Mouse (Mus musculus) adrenal gland, postnatal 25 days (tissue): ENCODE measurements around the gene Dnhd1. TPM values are rescaled to one million over a fixed set of nuclear protein-coding genes. Genes with fewer than 3 reads are reported as not detected.

Experiments
- total RNA-seq: library from RNA; stranded (reverse); gene quantifications from 2 replicates; pipeline ENCODE4 v1.2.3, GENCODE M21; 2021

Dnhd1 gene
- total RNA-seq, 1 experiment from 2014 or later: 5.6 TPM

Other genes starting within 250 kb of the Dnhd1 start
- gene Cnga4, start 246.3 kb upstream of the Dnhd1 start, total RNA-seq: not detected in 2 replicates
- gene Cckbr, start 225.1 kb upstream of the Dnhd1 start, total RNA-seq: not detected in 2 replicates
- 77.1 and 96.1 TPM in 2 replicates for gene Cavin3, start 168.5 kb upstream of the Dnhd1 start, total RNA-seq
- gene Smpd1, start 96.5 kb upstream of the Dnhd1 start, total RNA-seq: 48.2 and 49.1 TPM in 2 replicates
- 13.6 and 15.0 TPM in 2 replicates for gene Apbb1, start 69.2 kb upstream of the Dnhd1 start, total RNA-seq
- gene Hpx, start 50.7 kb upstream of the Dnhd1 start, total RNA-seq: 0.21 and 22.0 TPM in 2 replicates
- gene Trim3, start 17.3 kb upstream of the Dnhd1 start, total RNA-seq: 32.7 and 34.9 TPM in 2 replicates
- 125 and 142 TPM in 2 replicates for gene Timm10b, start 10.8 kb upstream of the Dnhd1 start, total RNA-seq
- gene Arfip2, start 10.4 kb upstream of the Dnhd1 start, total RNA-seq: 58.1 and 66.3 TPM in 2 replicates
- 10.0 and 14.0 TPM in 2 replicates for gene Gm45799, start 10.3 kb upstream of the Dnhd1 start, total RNA-seq
- gene Ilk, start 85.8 kb downstream of the Dnhd1 start, total RNA-seq: 150 and 158 TPM in 2 replicates
- 19.1 and 27.7 TPM in 2 replicates for gene Rrp8, start 86.6 kb downstream of the Dnhd1 start, total RNA-seq
- 198 and 204 TPM in 2 replicates for gene Taf10, start 93.5 kb downstream of the Dnhd1 start, total RNA-seq
- gene Tpp1, start 101.4 kb downstream of the Dnhd1 start, total RNA-seq: 88.3 and 122 TPM in 2 replicates
- gene Dchs1, start 136.8 kb downstream of the Dnhd1 start, total RNA-seq: 5.4 and 10.0 TPM in 2 replicates
- gene Mrpl17, start 160.3 kb downstream of the Dnhd1 start, total RNA-seq: 185 and 190 TPM in 2 replicates